Mouse (Mus musculus): ENCODE measurements at regions not wholly inside any gene's neighbourhood (a gene's known extent, or its start where the extent isn't known, plus 50 kb on each side); places are given as distances from the start of the nearest gene placed in this dataset.

- TF ChIP-seq POLR2A (IDR thresholded peaks at IDR 0.05; ENCODE audit: insufficient read length, low read depth) (no peak), E2F4 (IDR thresholded peaks at IDR 0.05; ENCODE audit: insufficient read depth) (no peak), USF1 (IDR thresholded peaks at IDR 0.05; ENCODE audit: low read depth) (no peak), MAX (IDR thresholded peaks at IDR 0.05; ENCODE audit: low read depth) (no peak), TCF12 (IDR thresholded peaks at IDR 0.05; ENCODE audit: insufficient read depth, poor library complexity, severe bottlenecking) (no peak), MYOD1 (IDR thresholded peaks at IDR 0.05; ENCODE audit: control insufficient read depth in 1 of 3, insufficient read length in 2 of 3, low read depth in 2 of 3) (no peak)
Measured at GRCm38 (mm10) chr8:64346428-64346827, 140.4 kb upstream of the Tll1 start.
